Mouse (Mus musculus) adrenal gland, postnatal 10 days (tissue): ENCODE results near the gene Spem2. TPM values are rescaled to one million over a fixed set of nuclear protein-coding genes. Genes with fewer than 3 reads are reported as not detected.

Experiments used
- DNase-seq: peaks from one replicate; pipeline ENCODE4 v3.0.0; 2021; ENCODE audit warnings: mixed read lengths
- total RNA-seq, 2 experiments: library from RNA; stranded (reverse); gene quantifications; 2 replicates each; pipeline ENCODE4 v1.2.3; 2021

Spem2 gene
- total RNA-seq, 2 experiments from 2014 or later, result not detected

GRCm38 (mm10) chr11:69799394-69800137 is 18.7 kb downstream of the Spem2 start:
- no peak for DNase-seq

DNA sequence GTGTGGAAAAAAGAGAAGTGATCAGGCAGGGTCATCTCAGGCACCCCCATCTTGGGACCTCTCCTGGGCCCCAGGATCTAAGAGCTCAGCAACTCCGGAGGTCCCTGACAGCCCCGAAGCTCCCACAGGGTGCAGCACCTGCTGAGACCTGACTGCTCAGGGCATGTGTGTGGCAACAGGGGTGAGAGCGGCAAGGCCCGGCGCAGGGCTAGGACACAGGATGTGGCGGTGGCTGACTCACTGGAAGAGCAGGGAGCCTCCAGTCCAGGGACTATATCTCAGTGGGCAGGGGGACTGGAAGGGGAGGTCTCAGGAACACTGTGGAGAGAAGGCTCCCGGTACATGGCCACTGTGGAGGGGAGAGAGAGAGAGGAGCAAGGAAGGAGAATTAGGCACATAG is 20.3 kb downstream of the Spem2 start:
- DNase-seq, result no peak

DNA sequence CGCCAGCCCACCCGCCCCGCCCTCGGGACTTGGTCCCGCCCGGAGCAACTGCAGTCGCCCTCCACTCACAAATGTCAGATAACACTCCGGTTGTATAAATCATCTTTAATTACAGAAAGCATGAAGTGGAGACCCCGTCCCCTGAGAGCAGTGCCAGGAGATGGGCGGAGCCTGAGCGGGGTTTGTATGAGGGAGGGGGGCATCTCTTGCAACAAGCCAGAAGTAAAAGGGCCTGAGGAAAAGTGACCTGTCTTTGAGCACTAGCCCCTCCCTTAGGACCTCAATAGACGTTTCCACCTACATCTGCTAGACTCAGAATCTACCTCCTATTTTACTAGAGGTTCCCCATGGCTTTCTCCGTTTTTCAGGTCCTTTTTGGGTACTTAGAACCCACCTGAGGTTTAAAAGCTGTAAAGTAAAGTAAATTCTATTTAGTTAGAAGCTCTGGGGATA is 22.3 kb downstream of the Spem2 start:
- DNase-seq, result no peak

GRCm38 (mm10) chr11:69795168-69795982 is 22.9 kb downstream of the Spem2 start, which contains the start of gene Chrnb1:
Chrnb1 (minus strand) TSS chr11:69795943.
- peak; percentile 94 for DNase-seq

- no peak for DNase-seq
These were observed 24.8 kb downstream of the Spem2 start for GRCm38 (mm10) chr11:69793429-69793828.

- DNase-seq, result no peak
These were observed 26.8 kb downstream of the Spem2 start for GRCm38 (mm10) chr11:69791420-69791819.

DNA sequence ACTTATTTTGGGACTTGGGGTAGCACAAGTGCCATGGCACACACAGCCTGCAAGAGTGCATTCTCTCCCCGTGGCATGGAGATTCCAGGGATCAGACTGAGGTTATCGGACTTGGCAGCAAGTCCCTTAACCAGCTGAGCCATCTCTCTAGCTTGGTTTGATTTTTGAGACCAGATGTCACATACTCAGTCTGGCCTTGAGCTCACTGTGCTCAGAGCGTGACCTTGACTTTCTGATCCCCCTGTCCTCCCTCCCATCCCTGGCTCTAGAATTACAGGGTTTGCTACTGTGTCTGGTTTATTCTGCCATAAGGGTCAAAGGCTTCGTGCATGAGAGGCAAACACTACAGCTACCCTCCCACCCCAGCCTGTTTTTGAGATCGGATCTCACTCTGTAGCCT is 28.8 kb downstream of the Spem2 start:
- DNase-seq, result no peak

- DNase-seq, result no peak
These were observed 31.0 kb downstream of the Spem2 start for GRCm38 (mm10) chr11:69787306-69787705.

GRCm38 (mm10) chr11:69784793-69785272 is 33.4 kb downstream of the Spem2 start:
- peak; percentile 47 for DNase-seq

GRCm38 (mm10) chr11:69781828-69782227 is 36.4 kb downstream of the Spem2 start:
- DNase-seq, result no peak

DNA sequence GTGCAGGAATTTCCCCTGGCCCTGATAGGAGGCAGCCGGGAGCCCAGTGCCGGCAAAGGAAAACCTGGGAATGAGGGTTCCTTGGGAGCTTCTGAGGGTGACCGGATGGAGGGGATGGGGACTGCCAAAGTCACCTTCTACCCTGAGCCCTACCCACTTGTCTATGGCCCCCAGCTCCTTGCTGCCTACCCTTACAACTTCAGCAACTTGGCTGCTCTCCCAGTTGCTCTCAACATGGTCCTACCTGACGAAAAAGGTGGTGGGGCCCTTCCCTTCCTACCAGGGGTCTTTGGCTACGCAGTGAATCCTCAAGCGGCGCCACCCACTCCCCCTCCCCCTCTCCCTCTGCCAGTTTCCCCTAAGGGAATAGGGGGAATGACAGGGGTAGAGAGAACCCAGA is 39.3 kb downstream of the Spem2 start:
- no peak for DNase-seq

DNA sequence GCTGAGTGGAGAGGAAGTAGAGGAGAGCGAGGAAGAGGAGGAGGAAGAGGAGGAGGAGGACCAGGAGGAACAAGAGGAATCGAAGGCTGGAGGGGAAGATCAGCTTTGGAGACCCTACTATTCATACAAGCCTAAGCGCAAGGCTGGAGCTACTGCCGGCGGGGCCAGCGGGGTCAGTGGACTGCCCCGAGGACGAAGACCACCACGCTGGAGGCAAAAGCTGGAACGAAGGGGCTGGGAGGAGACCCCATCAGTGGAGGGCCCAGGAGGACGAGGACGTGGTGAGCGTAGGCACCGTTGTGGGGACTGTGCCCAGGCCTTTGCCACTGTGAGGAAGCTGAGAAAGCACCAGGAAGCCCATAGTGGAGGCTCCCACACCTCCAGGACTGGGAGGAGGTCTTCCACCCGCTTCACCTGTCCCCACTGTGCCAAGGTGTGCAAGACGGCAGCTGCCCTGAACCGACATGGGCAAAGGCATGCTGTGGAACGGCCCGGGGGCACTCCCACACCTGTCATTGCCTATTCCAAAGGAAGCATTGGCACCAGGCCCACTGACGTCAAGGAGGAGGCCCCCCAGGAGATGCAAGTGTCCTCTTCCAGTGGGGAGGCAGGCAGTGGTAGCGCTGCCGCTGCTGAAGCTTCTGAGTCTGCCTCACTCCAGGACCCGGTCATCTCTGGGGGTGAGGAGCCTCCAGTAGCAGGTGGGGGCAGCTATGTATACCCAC is 39.8 kb downstream of the Spem2 start:
- no peak for DNase-seq

GRCm38 (mm10) chr11:69777504-69778257 is 40.6 kb downstream of the Spem2 start:
- DNase-seq, result no peak

GRCm38 (mm10) chr11:69776488-69776887 is 41.8 kb downstream of the Spem2 start:
- DNase-seq, result no peak

- DNase-seq, result no peak
These were observed 42.5 kb downstream of the Spem2 start for GRCm38 (mm10) chr11:69775716-69776115.

GRCm38 (mm10) chr11:69774961-69775360 is 43.3 kb downstream of the Spem2 start:
- no peak for DNase-seq

- no peak for DNase-seq
These were observed 50.7 kb downstream of the Spem2 start for GRCm38 (mm10) chr11:69767625-69767909.

- DNase-seq, result no peak
These were observed 51.2 kb downstream of the Spem2 start for GRCm38 (mm10) chr11:69766872-69767624.
